Mouse (Mus musculus) bone marrow, adult 2 months (tissue): Measurements from ENCODE around the gene Padi4.

ENCODE experiments used
- CTCF ChIP-seq: fragments of 200-500 bp; IDR thresholded peaks from 2 replicates; pipeline ENCODE4 v1.5.1; 2011; ENCODE audit warnings: low read length, control low read depth; ENCODE audit not compliant: control insufficient read depth, insufficient read depth
- POLR2A ChIP-seq: fragments of 200-500 bp; IDR thresholded peaks from 2 replicates; pipeline ENCODE4 v1.6.1; 2011; ENCODE audit warnings: low read depth, mild to moderate bottlenecking, control low read depth, low read length, borderline replicate concordance; ENCODE audit not compliant: control insufficient read depth

DNA sequence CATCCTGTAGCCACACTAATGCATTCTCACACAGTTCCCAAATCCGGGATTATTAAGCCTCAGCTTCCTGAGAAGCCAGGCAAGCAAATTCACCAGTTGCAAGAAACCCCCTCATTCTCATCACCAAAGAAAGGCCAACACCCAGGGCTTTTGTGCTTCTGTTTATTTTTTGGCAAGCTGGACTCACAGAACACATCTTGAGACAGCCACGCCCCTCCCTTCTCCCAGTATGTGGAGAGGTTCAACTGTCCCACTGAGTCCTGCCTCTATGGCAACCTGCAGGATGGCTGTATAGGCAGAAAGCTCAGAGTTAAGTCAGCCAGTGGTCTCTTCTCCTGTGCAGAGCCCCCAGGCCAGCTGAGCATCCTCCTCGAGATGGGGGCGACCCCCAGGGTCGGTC lies 11.2 kb upstream of the Padi4 start:
- TF ChIP-seq CTCF (no peak), POLR2A (no peak)
